Comparison of ENCODE assay signal across 14 mouse cellular contexts in the genomic region with DNA sequence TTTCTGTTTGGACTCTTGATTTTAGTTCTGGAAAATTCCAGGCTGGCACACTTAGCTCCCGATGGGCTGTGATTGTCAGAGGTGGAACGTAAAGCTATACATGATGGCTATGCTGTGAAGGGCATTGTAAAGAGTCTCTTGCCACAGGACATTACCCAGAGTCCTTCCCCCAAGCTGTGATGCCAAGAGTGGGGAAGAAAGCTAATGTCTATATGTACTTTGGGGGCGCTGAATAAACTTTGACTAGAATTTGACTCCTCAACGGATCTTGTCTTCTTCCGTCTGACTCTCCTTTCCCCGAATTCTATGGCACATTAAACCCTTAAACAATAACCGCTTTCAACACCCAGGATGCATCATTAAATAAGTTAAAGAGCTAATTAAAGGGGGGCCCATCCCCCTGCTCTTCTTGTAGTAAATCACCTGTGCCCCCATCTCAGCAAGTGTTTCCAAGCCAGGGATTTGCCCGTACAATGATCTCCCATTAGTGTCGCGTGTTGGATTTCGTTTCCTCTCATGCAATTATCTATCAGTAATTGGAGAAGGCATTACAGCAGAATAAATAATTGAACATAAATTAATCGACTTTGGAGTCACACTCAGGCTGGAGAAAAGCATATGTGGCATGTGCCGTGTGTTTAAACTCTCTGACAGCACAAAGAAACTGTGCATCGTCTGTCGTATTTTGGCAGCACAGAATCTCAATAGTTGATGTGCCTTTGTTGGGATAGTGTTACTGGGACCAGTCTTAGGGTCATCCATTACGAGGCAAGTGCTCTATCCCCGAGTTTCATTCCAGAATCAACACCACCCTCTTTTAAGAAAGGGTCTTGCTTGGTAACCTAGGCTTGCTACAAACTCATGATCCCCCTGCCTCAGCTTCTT.
"Had no signal": no experiment of that assay in that cellular context is flagged by ENCODE, and none has a peak within 500 bp of the region (broad histone marks: within the 10 kb centered on the region; RNA-seq: fewer than 3 reads in every experiment).

No protein-coding gene starts in this region.

- H3K9ac ChIP-seq: intestine, embryonic 15.5 days; liver, embryonic 13.5 days; midbrain, embryonic 12.5 days; stomach, embryonic 15.5 days had no signal

- H3K9me3 ChIP-seq: intestine, embryonic 15.5 days; liver, embryonic 13.5 days; midbrain, embryonic 12.5 days; stomach, embryonic 15.5 days had no signal

- ATAC-seq: intestine, embryonic 15.5 days had no signal

- H3K4me2 ChIP-seq: intestine, embryonic 15.5 days; liver, embryonic 13.5 days; midbrain, embryonic 12.5 days; stomach, embryonic 15.5 days had no signal

- H3K27me3 ChIP-seq: intestine, embryonic 15.5 days; liver, embryonic 13.5 days; midbrain, embryonic 12.5 days; stomach, embryonic 15.5 days had no signal

- H3K4me1 ChIP-seq: intestine, embryonic 15.5 days; liver, embryonic 13.5 days; midbrain, embryonic 12.5 days; stomach, embryonic 15.5 days had no signal

- DNase-seq: kidney, adult 11 months; kidney, adult 8-10 months; layer of hippocampus, adult 9-11 months; liver, embryonic 13.5 days; lung, adult 2 months; lung, postnatal 14 days; lung, postnatal 4 days; right cerebral cortex, postnatal 25 days; spleen, adult 18-20 months; thymus, postnatal 25 days had no signal

- H3K36me3 ChIP-seq: intestine, embryonic 15.5 days; liver, embryonic 13.5 days; midbrain, embryonic 12.5 days; stomach, embryonic 15.5 days had no signal

- H3K27ac ChIP-seq: intestine, embryonic 15.5 days; layer of hippocampus, adult 2 months; liver, embryonic 13.5 days; midbrain, embryonic 12.5 days; stomach, embryonic 15.5 days had no signal

- H3K4me3 ChIP-seq: intestine, embryonic 15.5 days; layer of hippocampus, adult 2 months; liver, embryonic 13.5 days; midbrain, embryonic 12.5 days; stomach, embryonic 15.5 days had no signal
